Mouse (Mus musculus) heart, embryonic 11.5 days (tissue): Measurements from ENCODE around the gene Ltbp1. TPM values are rescaled to one million over a fixed set of nuclear protein-coding genes. Genes with fewer than 3 reads are reported as not detected.
"Not testable (repeated sequence)": the region's sequence is repeated elsewhere in the genome, so short reads cannot be mapped to it uniquely, and the experiment has no call there.

Source experiments
- ATAC-seq: fragments of 200-750 bp; cut with Nextera tagmentation; replicated peaks from 2 replicates; pipeline ENCODE4 v1.8.0; 2017; ENCODE audit warnings: moderate library complexity; ENCODE audit not compliant: insufficient number of reproducible peaks, low FRiP score, low TSS enrichment
- H3K27ac ChIP-seq: fragments of 300-500 bp; sonication (generic); 2 replicates; pipeline ENCODE4 v1.5.1; 2014; ENCODE audit warnings: mild to moderate bottlenecking, low read depth, low read length
- H3K27me3 ChIP-seq: fragments of 300-500 bp; sonication (generic); 2 replicates; pipeline ENCODE4 v1.6.1; 2014; ENCODE audit warnings: mild to moderate bottlenecking, low read length, mixed read lengths; ENCODE audit not compliant: control insufficient read depth, insufficient read depth
- H3K36me3 ChIP-seq: fragments of 300-500 bp; sonication (generic); 2 replicates; pipeline ENCODE4 v1.6.1; 2014; ENCODE audit warnings: mild to moderate bottlenecking, low read length, moderate library complexity, mixed read lengths; ENCODE audit not compliant: control insufficient read depth, insufficient read depth
- H3K4me1 ChIP-seq: fragments of 300-500 bp; sonication (generic); 2 replicates; pipeline ENCODE4 v1.6.1; 2014; ENCODE audit warnings: low read length; ENCODE audit not compliant: control insufficient read depth, insufficient read depth
- H3K4me2 ChIP-seq: fragments of 300-500 bp; sonication (generic); 2 replicates; pipeline ENCODE4 v1.6.1; 2014; ENCODE audit warnings: mild to moderate bottlenecking, moderate library complexity
- H3K4me3 ChIP-seq: fragments of 300-500 bp; sonication (generic); 2 replicates; pipeline ENCODE4 v1.5.1; 2014; ENCODE audit warnings: low read depth, low read length
- H3K9ac ChIP-seq: fragments of 300-500 bp; sonication (generic); 2 replicates; pipeline ENCODE4 v1.6.1; 2014; ENCODE audit warnings: mild to moderate bottlenecking, low read depth, low read length, moderate library complexity
- H3K9me3 ChIP-seq: fragments of 300-500 bp; sonication (generic); replicated peaks from 2 replicates; pipeline ENCODE4 v1.6.1; 2016; ENCODE audit warnings: low read length; ENCODE audit not compliant: control insufficient read depth
- WGBS: fragments of 180-500 bp; shearing (Covaris S2); extraction: QIAGEN DNeasy Blood & Tissue Kit; methylation state at CpG from one replicate; pipeline ENCODE4 v1.1.7; 2014; ENCODE audit not compliant: insufficient replicate concordance; 5-methylcytosine and 5-hydroxymethylcytosine counted together
- polyA plus RNA-seq: library from polyadenylated mRNA; unstranded; fragments of >200 nt; fragmentation: Nextera tagmentation; extraction: Ambion mirVana; gene quantifications from 2 replicates; pipeline ENCODE4 v1.2.1, GENCODE M21; 2014

Gene Ltbp1
- polyA plus RNA-seq, 1 experiment from 2014 or later, result 45.4 TPM

- WGBS, result 40% methylated on average over 3 of the region's 3 CpGs
- no peak for ATAC-seq
Measured at GRCm38 (mm10) chr17:75119422-75119821, 114.1 kb downstream of the Ltbp1 start.

GRCm38 (mm10) chr17:75120071-75120470 is 114.7 kb downstream of the Ltbp1 start:
- 59% methylated on average over 6 of the region's 6 CpGs for WGBS
- ATAC-seq, result no peak
- Histone ChIP-seq H3K4me1 (no peaks in the 10 kb centered on the region; the same call in 1 of the 2 replicates), H3K9me3 (no peaks in the 10 kb centered on the region), H3K27me3 (no peaks in the 10 kb centered on the region), H3K27ac (no peak overlapping the region), H3K9ac (no peak overlapping the region), H3K4me3 (no peak overlapping the region), H3K4me2 (no peak overlapping the region), H3K36me3 (no peaks in the 10 kb centered on the region)

More at GRCm38 (mm10) chr17:75119422-75119821, 114.1 kb downstream of the Ltbp1 start:
- Histone ChIP-seq H3K4me3 (no peak overlapping the region), H3K36me3 (no peaks in the 10 kb centered on the region), H3K4me1 (no peaks in the 10 kb centered on the region; the same call in 1 of the 2 replicates), H3K4me2 (no peak overlapping the region), H3K9me3 (no peaks in the 10 kb centered on the region), H3K27ac (no peak overlapping the region), H3K9ac (no peak overlapping the region), H3K27me3 (no peaks in the 10 kb centered on the region)

GRCm38 (mm10) chr17:75122584-75123282 is 117.4 kb downstream of the Ltbp1 start:
- ATAC-seq, result no peak
- Histone ChIP-seq H3K9me3 (no peaks in the 10 kb centered on the region), H3K27ac (no peak overlapping the region), H3K9ac (no peak overlapping the region), H3K27me3 (no peaks in the 10 kb centered on the region), H3K36me3 (no peaks in the 10 kb centered on the region), H3K4me3 (no peak overlapping the region), H3K4me2 (no peak overlapping the region), H3K4me1 (no peaks in the 10 kb centered on the region)
- WGBS, result 72% methylated on average over 8 of the region's 8 CpGs

GRCm38 (mm10) chr17:75128337-75128935 is 123.1 kb downstream of the Ltbp1 start:
- H3K4me3 ChIP-seq, result no peak overlapping the region
- 59% methylated on average over 8 of the region's 8 CpGs for WGBS
- H3K4me2 ChIP-seq, result no peak overlapping the region
- H3K36me3 ChIP-seq, result no peaks in the 10 kb centered on the region
- H3K4me1 ChIP-seq, result no peaks in the 10 kb centered on the region
- H3K27me3 ChIP-seq, result no peaks in the 10 kb centered on the region
- no peaks in the 10 kb centered on the region for H3K9me3 ChIP-seq
- H3K27ac ChIP-seq, result no peak overlapping the region
- H3K9ac ChIP-seq, result no peak overlapping the region
- no peak for ATAC-seq

- no peak for ATAC-seq
- no peaks in the 10 kb centered on the region for H3K27me3 ChIP-seq
- no peaks in the 10 kb centered on the region; the same call in 1 of the 2 replicates for H3K36me3 ChIP-seq
- no peak overlapping the region for H3K27ac ChIP-seq
- no peak overlapping the region for H3K4me3 ChIP-seq
- H3K4me2 ChIP-seq, result no peak overlapping the region
- no peak overlapping the region for H3K9ac ChIP-seq
- no peaks in the 10 kb centered on the region for H3K4me1 ChIP-seq
- no peaks in the 10 kb centered on the region for H3K9me3 ChIP-seq
- WGBS, result 80% methylated on average over 4 of the region's 4 CpGs
Measured at GRCm38 (mm10) chr17:75133983-75134382, 128.6 kb downstream of the Ltbp1 start.

- H3K4me2 ChIP-seq, result no peak overlapping the region
- ATAC-seq, result no peak
- no peak overlapping the region for H3K27ac ChIP-seq
- 73% methylated on average over 2 of the region's 2 CpGs for WGBS
- no peaks in the 10 kb centered on the region; the same call in 1 of the 2 replicates for H3K36me3 ChIP-seq
- H3K9me3 ChIP-seq, result no peaks in the 10 kb centered on the region
- no peak overlapping the region for H3K4me3 ChIP-seq
- no peaks in the 10 kb centered on the region for H3K27me3 ChIP-seq
- no peak overlapping the region for H3K9ac ChIP-seq
- no peaks in the 10 kb centered on the region for H3K4me1 ChIP-seq
Measured at GRCm38 (mm10) chr17:75139731-75140130, 134.4 kb downstream of the Ltbp1 start.

GRCm38 (mm10) chr17:75142845-75143244 is 137.5 kb downstream of the Ltbp1 start:
- not testable (repeated sequence) for H3K36me3 ChIP-seq, H3K4me2 ChIP-seq, H3K27ac ChIP-seq, H3K9me3 ChIP-seq, H3K9ac ChIP-seq, H3K27me3 ChIP-seq, ATAC-seq, H3K4me1 ChIP-seq, H3K4me3 ChIP-seq
- 60% methylated on average over 7 of the region's 7 CpGs for WGBS

- no peaks in the 10 kb centered on the region for H3K36me3 ChIP-seq
- no peak overlapping the region for H3K4me3 ChIP-seq
- ATAC-seq, result no peak
- WGBS, result 69% methylated on average over 6 of the region's 6 CpGs
- H3K9me3 ChIP-seq, result no peaks in the 10 kb centered on the region
- H3K27me3 ChIP-seq, result no peaks in the 10 kb centered on the region
- no peak overlapping the region for H3K27ac ChIP-seq
- H3K4me2 ChIP-seq, result no peak overlapping the region
- no peak overlapping the region for H3K9ac ChIP-seq
- no peaks in the 10 kb centered on the region for H3K4me1 ChIP-seq
Measured at GRCm38 (mm10) chr17:75143927-75144326, 138.6 kb downstream of the Ltbp1 start.

- WGBS, result 79% methylated on average over 4 of the region's 4 CpGs
- no peak overlapping the region for H3K9ac ChIP-seq
- no peaks in the 10 kb centered on the region for H3K27me3 ChIP-seq
- H3K4me3 ChIP-seq, result no peak overlapping the region
- peaks cover 9% of the 10 kb centered on the region; the same call in 1 of the 2 replicates for H3K4me1 ChIP-seq
- no peak overlapping the region for H3K4me2 ChIP-seq
- H3K9me3 ChIP-seq, result no peaks in the 10 kb centered on the region
- no peaks in the 10 kb centered on the region for H3K36me3 ChIP-seq
- no peak overlapping the region for H3K27ac ChIP-seq
- ATAC-seq, result no peak
Measured at GRCm38 (mm10) chr17:75147218-75147617, 141.8 kb downstream of the Ltbp1 start.
